Mouse (Mus musculus): ENCODE measurements at regions not wholly inside any gene's neighbourhood (a gene's known extent, or its start where the extent isn't known, plus 50 kb on each side); places are given as distances from the start of the nearest gene placed in this dataset.
A peak's percentile ranks its signal among the peaks of the same experiment; 100 is the strongest.

DNA sequence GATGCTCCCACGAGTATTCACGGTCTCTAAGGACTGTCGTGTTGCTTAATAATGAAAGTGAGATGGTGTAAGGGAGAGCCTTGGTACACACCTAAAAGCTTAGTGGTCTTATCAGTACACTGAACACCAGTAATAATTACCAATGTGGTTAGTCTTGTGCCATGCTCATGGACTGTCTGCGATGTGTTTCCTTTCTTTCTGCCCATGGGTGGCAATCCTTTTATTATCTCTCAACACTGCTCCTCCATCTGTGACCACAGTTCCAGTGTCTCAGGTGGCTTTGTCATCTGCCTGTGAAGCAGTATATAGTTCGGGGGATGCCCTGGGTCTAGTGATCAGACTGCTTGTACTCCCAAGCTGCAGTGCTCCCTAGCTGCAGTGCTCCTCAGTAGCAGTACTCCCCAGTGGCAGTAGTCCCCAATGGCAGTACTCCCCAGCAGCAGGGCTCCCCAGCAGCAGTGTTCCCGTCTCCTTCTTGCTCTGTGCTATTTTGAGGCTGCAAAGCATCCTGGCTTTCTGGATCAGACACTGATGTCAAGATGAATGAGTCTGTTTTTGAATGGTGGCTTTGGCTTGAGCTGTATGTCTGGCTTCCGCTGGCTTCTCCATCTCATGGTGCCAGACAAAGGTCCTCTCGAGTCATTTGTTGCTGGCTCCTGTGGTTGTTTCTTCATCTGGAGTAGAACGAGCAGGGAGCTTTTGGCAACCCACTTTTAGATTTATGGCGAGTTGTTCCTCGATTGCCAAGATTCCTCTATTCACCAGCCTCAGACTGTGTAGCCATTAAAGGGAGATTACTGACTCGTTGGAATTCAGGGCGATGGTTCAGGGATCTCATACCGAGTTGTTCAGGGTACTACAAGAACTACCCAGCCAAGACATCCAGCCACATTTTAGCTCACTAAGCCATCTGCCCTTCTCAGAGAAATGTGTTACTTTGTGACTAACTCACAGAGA is 88.4 kb upstream of the Plxnc1 start:
- DNase-seq (ENCODE audit: low read depth, low spot score), result no peak

DNA sequence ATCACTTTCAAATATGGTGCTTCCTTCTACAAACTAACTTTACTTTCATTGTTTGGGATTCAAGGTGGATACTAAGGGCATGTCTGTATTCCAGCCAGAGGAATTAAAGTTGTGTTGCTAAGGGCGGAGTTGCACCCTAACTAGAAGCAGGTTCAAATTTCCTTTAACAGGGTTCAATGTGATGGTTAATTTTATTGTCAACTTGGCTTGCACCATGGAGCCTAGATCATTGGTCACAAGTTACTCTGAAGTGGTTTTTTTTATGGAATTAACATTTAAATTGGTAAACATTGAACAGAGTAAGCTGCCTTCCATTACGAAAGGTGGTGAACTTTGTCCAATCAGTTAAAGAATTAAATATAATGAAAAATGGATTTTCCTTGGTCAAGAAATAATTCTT is 86.7 kb upstream of the Plxnc1 start:
- DNase-seq (ENCODE audit: low read depth, low spot score), result no peak

DNA sequence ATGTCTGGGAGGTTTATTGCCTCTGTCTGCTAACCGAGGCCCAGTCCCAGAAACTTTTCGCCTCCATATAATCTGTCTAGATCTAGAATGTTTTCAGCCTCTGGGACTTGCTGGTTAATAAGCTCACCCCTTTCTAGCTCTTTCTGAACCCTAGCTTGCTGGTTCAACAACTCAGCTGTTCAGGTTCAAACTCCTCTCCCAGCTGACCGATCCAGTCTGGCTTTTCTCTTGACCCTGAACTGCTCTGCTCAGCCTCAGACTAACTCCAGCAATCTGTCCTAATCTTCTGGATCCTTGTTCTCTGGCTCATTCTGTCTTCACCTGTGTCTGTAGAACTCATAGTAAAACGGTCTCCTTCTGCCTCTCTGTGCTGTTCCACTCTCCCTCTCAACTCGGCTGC is 86.2 kb upstream of the Plxnc1 start:
- DNase-seq (ENCODE audit: low read depth, low spot score), result no peak

DNA sequence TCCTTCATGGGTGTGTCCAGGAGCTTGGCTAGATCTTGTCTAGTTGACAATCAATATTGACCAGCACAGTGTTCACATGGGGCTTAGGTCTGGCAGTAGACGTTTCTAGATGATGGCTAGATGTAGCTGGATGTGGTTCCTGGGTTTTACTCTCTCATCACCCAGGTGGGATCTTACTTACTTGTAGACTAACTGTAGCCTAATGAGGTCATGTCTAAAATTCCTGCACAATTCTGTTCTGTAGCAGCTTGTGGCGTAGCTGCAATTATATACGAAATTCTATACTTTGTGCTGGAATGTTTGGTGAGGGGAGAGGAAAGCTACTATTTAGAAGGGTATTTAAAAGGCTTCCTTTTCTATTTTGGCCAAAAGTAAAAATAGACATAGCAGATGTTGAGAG is 84.9 kb upstream of the Plxnc1 start:
- DNase-seq (ENCODE audit: low read depth, low spot score), result no peak

DNA sequence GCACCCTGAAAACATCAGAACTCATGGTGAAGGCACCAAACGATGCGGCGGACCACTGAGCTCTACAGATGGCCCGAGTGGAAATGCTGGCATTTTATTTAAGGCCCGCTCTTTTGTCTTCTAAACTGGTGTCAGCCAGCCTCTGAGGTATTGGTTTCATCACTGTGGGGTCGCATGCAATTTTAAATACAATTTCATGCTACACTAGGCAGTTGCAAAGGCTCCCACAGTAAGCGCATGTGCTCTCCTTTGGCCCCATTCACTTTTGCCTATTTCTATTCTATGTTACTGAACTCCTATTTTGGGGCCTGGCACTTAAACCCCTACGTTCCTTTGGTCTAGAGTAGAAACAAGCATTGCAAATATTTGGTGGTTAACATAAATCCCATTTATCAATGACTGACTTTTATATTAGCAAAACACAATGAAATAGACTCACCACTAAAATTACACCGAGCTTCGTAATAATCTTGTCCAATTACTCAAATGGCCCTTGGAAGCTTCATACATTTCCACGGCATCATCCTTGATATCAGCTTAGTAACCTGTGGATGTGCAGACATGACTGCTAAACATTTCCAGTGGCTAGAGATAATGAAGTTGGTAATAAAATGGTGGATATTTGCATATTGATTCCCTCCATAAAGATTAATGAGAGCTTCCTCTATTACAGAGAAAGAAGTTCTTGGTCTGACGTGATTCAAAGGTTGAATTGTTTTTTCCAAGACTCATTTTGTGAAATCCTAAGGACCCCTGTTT is 81.1 kb upstream of the Plxnc1 start:
- no peak for DNase-seq (ENCODE audit: low read depth, low spot score)

DNA sequence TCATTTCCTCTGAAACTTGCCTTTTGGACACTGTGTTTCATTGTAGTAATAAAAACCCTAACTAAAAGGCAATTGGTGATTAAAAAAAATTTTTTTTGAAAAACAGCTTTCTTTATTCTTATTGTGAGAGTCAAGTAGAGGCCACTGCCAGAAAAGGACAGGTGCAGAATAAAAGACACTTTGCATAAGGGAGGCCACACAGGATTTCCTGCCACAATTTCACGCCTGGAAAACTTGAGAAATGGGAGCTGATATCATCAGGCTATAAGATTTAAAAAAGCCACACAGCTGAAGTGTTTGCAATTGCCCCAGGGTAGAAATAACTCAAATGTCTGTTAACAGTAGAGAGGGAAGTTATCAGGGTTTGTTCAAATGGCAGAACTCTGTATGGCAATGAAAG is 76.6 kb upstream of the Plxnc1 start:
- no peak for DNase-seq (ENCODE audit: low read depth, low spot score)

DNA sequence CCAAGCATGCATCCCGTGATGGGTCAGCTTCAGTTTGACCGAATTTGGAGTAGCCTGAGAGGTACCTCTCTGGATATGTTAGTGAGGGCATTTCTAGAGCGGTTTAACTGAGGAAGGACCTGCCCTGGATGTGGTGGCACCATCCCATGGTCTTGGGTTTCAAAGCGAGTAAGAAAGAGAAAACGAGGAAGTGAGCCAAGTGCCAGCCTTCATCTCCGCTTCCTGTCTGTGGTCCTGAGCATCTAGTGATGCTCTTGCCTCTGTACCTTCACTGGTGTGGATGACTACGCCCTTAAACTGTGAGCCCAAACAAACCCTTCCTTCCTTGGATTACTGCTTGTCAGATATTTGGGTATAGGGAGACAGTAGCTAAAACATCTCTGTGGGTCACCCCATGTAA is 72.3 kb upstream of the Plxnc1 start:
- no peak for DNase-seq (ENCODE audit: low read depth, low spot score)

DNA sequence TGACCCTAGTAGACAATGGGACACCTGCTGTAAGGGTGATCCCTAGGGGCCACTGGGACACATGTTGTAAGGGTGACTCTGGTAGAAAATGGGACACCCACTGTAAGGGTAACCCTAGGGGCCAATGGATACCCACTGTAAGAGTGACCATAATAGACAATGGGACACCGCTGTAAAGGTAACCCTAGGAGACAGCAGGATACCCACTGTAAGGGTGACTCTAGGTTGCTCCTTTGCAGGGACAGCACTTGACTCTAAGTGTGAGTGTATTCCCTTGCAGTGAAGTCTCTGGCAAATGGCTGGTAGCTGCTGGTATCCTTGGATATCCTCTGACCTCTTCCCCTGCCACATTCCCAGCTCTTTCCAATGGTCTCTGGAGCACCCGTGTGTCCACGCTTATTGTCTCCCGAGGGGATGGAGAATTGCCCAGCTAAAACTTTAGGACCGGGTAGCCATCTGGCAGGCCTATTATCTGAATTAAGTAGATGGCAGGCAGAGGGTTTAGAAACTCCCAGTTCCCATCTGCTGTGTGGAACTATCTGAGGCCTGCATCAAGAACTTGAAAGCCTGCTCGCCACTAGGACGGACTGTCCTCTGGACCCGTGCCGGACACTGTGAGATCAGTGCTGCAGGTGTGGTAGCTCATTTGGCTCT is 70.8 kb upstream of the Plxnc1 start:
- peak; percentile 14 for DNase-seq (ENCODE audit: low read depth, low spot score)

DNA sequence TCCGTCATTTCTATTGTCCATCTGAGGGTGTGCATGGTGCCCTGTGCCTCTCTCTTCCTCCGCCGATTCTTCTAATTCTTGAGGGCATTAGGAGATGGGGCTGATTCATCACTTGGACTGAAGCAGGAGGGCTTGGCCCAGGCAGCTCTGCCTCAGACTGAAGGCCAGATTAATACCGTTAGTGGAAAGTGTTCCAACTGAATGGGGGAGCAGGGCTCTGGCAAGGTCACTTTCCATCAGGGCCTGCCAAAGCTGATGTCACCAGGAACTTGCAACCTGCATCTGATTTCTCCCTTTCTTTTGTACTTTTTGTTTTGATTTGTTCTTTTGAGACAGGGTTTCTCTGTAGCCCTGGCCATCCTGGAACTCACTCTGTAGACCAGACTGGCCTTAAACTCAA is 69.3 kb upstream of the Plxnc1 start:
- DNase-seq (ENCODE audit: low read depth, low spot score), result no peak

DNA sequence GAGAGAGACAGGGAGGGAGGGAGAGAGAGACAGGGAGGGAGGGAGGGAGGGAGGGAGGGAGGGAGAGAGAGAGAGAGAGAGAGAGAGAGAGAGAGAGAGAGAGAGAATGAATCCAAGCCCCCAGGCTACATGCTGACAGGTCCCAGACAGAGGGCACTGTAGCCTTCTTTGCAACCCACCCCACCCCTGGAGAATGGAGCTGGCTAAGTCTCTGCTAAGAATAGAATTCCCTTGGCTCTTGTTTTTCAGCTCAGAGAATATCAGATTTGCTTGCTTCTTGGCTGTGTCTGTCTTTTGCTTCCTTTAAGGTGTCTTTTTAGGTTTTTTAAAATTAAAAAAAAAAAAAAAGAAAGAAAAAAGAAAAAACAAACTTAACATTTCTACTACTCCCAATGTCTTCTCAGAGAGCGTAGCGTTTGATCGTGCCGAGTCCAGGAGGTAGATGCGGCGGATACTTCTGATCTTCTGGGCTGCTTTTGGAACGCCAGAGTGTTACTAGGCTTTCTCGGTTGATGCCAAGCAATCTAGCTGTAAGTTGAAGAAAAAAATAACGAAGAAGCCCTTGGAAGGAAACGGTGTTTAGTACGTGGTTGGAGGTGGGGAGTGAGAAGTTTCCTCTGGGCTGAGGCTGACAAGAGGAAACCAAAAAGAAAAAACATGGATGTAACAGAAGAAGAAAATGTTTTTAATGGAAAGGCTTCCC is 68.7 kb upstream of the Plxnc1 start:
- no peak for DNase-seq (ENCODE audit: low read depth, low spot score)

DNA sequence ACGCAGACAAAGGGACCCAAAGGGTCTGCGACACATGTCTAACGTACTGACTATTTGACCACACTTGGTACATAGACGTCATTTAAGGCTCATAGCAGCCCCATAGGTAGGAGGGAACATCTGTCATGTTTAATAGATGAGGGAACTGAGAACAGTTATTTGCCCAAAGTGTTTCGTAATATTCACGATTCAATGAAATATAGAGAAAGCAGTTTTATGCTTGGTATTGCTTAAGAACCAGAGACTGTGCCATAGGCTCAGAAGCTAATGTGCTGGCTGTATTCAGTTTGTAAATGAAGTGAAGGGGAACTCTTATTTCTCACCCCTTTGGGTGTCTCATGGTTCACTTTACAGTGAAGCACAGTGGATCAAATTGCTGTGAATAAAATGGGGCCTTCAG is 65.7 kb upstream of the Plxnc1 start:
- DNase-seq (ENCODE audit: low read depth, low spot score), result no peak

DNA sequence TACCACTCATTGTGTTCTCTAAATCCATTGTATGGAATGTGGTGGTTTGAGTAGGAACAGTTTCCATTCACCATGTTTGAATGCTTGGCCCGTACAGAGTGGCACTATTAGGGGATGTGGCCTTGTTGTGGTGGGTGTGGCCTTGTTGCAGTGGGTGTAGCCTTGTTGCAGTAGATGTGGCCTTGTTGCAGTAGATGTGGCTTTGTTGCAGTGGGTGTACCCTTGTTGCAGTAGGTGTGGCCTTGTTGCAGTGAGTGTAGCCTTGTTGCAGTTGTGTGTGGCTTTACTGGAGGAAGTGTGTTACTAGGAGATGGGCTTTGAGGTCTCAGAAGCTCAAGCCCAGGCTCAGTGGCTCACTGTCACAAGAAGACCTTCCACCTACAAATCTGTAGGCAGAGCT is 64.4 kb upstream of the Plxnc1 start:
- DNase-seq (ENCODE audit: low read depth, low spot score), result no peak

DNA sequence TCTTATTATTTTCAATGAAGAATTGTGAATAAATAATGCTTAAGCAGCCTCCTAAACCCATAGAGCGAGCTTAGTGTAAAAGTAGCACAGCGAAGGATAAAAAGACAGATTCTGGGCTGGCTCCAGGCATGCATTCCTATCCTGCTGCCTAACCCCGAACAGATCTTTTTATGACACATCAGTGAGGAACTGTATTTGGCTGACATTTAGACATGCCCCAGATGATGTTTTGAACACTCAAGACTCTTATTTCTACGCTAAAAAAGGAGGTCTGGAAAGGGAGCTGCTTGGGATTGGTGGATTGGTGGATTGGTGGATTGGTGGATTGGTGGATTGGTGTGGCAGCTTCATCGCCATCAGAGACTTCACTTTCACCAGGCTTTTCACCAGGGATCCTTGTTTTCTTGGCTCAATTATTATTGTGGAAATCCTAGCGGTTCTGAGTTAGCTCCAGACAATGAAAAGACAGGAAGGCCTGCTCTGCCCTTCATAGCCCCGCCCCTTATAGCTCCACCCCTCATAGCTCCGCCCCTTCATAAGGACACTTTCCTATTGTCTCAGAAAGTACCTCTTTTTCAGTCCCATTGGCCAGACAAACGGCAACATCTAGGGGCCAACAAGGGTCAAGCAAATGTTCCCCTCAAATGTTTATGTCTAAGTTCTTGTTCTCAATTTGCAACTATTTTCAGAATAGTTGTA is 59.6 kb upstream of the Plxnc1 start:
- no peak for DNase-seq (ENCODE audit: low read depth, low spot score)

DNA sequence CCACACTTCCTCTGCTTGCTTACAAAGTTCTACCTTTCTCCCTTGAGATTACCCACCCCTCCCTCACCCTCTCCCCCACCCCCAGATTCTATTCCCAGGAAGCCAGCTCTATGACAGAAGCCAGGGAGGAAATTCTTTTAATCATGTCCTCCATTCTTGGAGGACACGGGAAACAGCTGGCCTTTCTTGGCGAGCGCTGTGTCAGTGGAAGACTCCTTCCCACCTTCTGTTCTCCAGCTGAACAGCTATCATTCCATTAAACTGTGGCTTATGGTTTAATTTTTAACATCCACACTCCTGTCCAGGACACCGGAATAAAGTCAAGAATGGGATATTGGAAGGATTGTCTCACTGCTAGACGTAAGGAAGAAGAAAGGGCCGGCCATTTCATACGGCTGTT is 59.0 kb upstream of the Plxnc1 start:
- DNase-seq (ENCODE audit: low read depth, low spot score), result no peak

DNA sequence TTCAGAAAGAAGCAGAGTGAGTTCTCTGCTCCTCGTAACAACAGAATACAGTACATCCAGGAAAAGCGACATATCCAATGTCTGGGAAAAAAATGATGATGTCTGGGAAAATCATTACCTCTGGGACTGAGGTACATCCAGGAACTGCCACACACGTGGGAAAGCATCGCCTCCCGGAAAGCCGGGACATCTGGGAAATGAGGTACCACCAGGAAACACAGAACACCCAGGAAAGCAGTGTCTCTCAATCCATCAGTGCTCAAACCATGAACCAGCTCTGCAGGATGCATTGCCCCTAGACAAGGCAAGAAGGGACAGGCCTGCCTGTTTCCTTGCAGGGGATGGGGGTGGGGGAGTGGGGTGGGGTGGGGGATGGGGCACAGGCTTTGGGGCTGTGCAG is 57.0 kb upstream of the Plxnc1 start:
- DNase-seq (ENCODE audit: low read depth, low spot score), result peak; percentile 9

DNA sequence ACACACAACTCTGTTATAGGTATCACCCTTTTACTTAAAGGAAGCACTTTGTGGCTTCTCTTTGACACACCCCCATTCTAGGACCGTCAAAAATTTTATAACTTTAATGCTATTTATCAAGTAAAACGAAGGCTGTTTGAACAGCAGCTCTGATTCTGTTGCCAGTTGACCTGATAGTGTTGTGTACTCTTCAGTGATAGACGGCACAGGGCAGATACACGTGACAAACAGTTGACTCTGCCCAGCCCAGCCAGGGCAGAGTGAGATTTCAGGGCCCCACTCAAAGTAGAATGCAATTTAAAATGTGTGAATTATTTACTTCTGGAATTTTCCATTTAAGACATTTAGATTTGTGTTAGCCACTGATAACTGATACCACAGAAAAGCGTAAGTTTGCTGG is 55.1 kb upstream of the Plxnc1 start:
- no peak for DNase-seq (ENCODE audit: low read depth, low spot score)
